Mouse (Mus musculus) urinary bladder, postnatal 25 days (tissue): ENCODE data around the gene Trap1.
"Not testable (repeated sequence)": the region's sequence is repeated elsewhere in the genome, so short reads cannot be mapped to it uniquely, and the experiment has no call there.

Experiments
- DNase-seq: peaks from one replicate; pipeline ENCODE4 v3.0.0; 2022; ENCODE audit warnings: low spot score

The Trap1 gene

DNA sequence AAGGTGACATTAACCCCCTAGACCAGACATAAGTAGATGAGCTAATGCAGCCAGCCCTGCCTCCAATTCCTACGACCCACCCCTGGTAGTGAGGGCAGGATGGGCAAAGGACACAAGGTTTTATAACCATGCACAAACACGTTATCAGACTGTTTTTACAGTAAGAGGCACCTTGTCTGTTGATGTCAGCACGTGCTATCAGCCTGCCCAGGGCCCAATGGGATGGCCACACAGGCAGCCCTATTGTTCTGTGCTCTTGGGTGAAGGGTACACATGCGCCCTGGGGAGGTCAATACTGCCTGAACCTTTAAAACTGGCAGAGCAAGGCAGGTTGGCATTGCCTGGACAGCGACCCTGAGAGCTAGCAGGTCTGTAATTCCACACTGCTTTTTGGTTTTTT, 40.8 kb downstream of the Trap1 start, which contains the start of gene Dnase1:
Dnase1 (plus strand) TSS at position 136 of the 400 bp plus-strand sequence.
- DNase-seq, result no peak

DNA sequence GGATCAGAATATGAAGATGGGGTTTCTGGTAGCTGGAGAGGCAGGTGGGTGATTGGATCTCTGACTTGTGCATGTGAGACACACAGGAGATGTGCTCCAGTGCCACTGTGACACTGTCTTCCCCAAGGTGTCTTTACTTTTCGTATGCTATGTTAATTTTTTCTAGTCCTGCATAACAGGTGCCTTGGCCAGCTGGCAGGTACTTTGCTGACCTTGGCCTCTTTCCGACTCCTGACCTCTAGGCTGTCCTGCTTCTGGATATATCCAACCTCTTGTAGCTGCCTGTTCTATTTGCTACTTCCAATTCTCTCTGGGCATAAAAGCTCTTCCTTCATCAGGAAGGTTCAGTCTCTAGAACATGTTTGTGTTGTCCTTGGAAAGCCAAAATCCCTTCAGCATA, 42.1 kb downstream of the Trap1 start:
- no peak for DNase-seq

DNA sequence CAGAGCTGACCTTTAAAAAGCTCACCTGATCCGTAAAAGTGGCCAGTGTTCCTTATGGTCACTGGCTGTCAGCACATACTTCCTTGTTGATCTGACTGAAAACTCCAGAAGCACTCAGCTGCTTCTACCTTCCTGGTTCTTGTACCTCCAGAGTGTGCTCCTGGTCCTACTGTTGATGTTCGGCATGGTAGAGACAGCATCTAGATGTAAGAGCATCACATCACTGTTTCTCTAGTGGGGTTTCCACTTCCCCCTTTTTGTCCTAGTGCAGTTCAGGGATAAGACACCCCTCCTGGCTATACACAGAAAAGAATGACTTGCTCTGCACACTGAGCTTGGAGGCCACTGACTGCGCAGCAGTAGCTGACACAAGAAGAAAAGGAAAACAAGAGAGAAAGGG, 43.2 kb downstream of the Trap1 start:
- no peak for DNase-seq

- DNase-seq, result no peak
These were observed 43.7 kb downstream of the Trap1 start for GRCm38 (mm10) chr16:4033971-4034370.

- DNase-seq, result no peak
These were observed 45.3 kb downstream of the Trap1 start for GRCm38 (mm10) chr16:4032341-4032748.

DNA sequence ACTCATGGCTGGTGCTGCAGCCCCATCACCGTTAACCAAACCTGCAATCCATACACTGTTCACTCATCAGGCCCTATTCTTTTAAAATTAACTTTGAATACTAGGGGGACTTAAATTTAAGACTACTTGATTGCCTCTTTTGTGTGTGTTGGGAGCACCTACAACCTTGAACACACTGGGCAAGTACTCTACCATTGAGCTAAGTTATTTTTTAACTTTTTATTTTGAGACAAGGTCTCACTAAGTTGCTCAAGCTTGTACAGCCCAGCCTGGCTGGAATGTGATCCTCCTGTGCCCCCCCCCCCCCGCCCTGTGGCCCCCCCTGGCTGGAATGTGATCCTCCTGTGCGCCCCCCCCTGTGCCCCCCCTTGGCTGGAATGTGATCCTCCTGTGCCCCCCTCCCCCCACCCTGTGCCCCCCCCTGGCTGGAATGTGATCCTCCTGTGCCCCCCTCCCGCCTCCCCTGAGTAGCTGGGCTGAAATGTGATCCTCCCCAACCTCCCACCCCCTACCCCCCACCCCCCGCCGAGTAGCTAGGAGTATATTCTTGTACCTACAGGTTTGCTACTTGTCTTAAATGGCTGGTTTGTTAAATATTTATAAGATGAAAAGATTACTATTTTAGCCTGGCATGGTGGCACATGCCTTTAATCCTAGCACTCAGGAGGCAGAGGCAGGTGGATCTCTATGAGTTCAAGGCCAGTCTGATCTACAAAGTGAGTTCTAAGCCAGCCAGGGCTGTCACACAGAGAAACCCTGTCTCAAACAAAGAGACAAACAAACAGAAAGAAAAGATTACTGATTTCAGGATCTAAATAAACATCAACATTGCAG, 46.0 kb downstream of the Trap1 start:
- no peak for DNase-seq

DNA sequence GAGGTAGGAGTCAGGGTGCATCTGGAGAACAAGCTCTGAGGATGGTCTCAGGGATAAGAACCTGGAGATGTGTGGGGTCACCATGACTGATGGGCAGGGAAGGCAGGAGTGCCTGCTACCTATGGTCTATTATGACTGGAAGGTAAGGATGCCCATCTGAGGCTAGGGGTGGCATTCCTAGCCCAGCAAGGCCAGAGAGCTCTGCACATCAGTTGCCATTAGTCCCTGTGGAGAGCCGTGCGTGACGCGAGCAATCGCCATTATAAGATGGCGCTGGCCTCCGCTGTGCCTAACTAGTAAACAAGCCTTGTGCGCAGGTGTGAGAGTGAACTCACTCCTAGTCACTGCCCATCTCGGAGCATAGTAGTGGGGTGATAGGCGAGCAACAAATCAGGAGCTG, 47.1 kb downstream of the Trap1 start:
- DNase-seq, result no peak

DNA sequence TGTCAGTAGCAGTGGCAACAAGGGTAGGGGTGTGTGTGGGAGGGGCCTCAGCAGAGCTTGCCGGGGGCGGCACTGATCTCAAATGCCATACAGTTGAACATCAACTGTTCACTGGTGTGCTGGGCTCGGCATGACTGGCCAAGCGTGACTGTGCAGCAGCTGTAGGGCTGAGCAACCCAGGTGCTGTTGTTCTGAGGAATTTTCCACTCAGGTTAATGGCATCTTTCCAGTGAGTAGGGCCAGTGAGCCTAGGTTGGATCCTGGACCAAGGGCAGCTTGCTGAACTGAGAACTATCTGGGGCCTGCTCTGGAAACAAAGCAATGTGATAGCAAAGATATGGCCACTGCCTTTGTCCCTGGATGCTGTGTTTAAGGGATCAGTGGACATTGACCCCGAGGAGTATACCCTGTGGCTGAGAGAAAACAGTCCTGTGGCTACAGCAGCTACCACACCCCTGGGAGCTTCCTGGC, 48.2 kb downstream of the Trap1 start:
- DNase-seq, result no peak

DNA sequence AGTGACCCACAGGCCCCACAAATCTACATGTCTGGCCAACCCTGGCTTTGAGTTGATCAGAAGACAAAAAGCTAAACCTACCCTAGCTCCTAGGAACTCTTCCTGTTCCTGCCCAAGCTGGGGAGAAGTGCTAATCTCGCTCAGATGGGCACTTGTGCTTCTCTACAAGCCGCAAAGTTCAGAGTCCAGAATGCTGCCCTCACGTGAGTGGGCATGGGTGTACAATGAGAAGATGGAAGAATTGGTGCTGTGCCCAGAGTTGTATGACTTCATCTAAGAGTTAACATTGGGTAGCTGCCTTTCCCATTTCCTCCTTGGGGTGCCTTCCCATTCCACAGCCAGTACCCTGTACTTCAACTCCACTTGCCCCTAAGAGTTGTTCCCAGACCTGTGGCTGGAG, 50.4 kb downstream of the Trap1 start:
- DNase-seq, result no peak

DNA sequence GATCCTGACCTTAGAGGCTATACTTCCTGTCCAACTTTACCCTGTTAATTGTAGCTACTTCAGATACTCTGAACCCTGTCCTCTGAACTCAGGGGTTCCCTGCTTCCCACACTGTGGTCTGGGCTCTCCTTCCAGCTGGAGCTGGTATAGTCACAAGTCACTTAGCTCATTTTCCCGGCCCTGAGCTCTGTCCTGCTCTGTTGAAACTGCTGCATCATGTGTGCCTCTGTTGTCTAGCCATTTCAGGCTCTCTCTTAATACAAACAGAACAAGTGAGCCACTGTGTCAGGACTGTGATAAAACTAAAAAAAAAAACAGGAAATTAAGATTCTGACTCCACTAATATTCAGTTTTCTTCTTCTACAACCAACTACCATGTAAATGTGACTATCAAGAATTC, 51.0 kb downstream of the Trap1 start:
- no peak for DNase-seq

DNA sequence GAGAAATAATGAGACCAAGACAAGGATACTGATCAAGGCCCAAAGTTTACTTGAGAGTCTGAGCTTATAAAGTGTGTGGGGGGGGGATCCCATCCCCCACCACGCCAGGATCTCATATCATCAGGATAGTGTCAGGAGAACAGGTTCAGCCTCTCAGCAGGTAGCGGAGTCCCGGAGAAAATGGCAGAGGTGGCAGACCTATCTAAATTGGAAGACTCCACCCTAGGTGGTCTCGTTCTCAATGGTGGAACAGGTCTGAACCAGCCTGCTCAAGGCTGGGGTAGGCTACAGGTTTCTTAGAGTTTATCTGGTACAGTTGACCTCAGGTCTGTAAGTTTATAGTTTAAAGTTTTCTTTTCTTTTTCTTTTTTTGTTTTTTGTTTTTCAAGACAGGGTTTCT, 54.9 kb downstream of the Trap1 start:
- DNase-seq, result no peak

GRCm38 (mm10) chr16:4021241-4021640, 56.4 kb downstream of the Trap1 start:
- no peak for DNase-seq

- DNase-seq, result not testable (repeated sequence)
These were observed 60.2 kb downstream of the Trap1 start for GRCm38 (mm10) chr16:4017466-4017865.

GRCm38 (mm10) chr16:4016786-4017185, 60.8 kb downstream of the Trap1 start:
- not testable (repeated sequence) for DNase-seq

DNA sequence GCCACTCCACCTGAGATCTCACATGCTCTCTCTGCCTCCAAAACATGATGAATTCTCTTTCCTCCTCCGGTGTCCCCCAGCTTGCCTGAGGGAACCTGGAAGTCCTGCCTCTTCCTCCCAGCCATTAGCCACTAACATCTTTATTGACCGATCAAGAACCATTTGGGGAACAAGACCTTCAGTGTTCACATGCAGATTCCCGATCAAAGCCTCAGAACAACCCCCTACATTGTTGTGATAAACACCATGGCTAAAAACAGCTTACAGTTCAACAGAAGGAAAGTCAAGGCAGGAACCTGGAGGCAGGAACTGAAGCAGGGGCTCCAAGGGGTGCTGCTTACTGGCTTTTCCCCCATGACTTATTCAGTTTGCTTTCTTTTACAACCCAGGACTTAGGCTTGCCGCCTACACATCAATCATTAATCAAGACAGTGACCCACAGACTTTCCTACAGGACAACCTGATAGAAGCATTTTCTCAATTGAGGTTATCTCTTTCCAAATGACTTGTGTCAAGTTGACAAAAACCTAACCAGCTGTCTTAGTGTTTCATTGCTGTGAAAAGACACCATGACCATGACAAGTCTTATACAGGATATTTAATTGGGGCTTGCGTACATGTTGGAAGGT, 63.5 kb downstream of the Trap1 start:
- no peak for DNase-seq

DNA sequence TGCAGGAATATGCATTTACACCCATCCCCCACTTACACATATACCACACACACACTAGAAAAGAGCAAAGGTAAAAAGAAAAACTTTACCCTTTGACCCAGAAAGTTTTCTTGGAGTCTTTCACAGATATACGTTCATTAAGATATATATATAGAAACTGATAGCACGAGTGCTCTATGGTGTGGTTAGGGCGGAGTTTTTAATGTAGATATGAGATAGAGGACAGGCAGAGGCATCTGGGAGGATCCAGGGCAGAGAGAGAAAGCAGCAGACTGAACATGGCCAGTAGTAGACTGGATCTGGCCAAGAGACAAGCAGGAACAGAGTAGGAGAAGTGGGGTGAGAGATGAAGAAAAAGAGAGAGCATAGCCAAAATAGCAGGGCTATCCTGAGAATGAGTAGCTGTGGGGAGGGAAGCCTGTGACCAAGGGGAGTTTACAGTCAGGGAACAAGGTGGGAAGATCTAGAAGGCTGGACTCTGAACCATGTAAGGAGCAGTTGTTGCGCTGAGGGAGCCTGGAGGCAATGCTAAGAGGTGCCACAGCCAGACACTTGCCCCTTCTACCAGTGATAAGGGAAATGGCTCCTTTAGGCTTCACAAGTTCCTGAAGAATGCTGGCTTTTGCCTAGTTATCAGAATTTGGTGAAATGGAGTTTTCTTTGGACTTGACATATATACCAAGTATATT, 64.6 kb downstream of the Trap1 start:
- DNase-seq, result no peak

GRCm38 (mm10) chr16:4003489-4004398, 73.9 kb downstream of the Trap1 start, which contains the start of gene Slx4:
Slx4 (minus strand) TSS chr16:4003770.
- peak; percentile 93 for DNase-seq
